Mouse (Mus musculus): ENCODE data around the gene Atp2b1. TPM values are rescaled to one million over a fixed set of nuclear protein-coding genes. Genes with fewer than 3 reads are reported as not detected.

The Atp2b1 gene
- total RNA-seq (2015; ENCODE audit: low replicate concordance) (11.1 and 19.4 TPM in 2 replicates), total RNA-seq (2017; ENCODE audit: low replicate concordance) (20.5 and 22.9 TPM in 2 replicates)

- peak; percentile 78 for ATAC-seq (replicated peaks; ENCODE audit: low FRiP score, poor library complexity, severe bottlenecking)
These were observed at the start of gene Atp2b1 for GRCm38 (mm10) chr10:98913961-98914809. TSS of gene Atp2b1 (plus strand) at chr10:98914406.

GRCm38 (mm10) chr10:98864851-98865250 is 49.4 kb upstream of the Atp2b1 start:
- ATAC-seq (replicated peaks; ENCODE audit: low FRiP score, poor library complexity, severe bottlenecking) = no peak

GRCm38 (mm10) chr10:98866836-98867370 is 47.3 kb upstream of the Atp2b1 start:
- no peak for ATAC-seq (replicated peaks; ENCODE audit: low FRiP score, poor library complexity, severe bottlenecking)

- ATAC-seq (replicated peaks; ENCODE audit: low FRiP score, poor library complexity, severe bottlenecking) = no peak
These were observed 45.8 kb upstream of the Atp2b1 start for GRCm38 (mm10) chr10:98868351-98868908.

GRCm38 (mm10) chr10:98877855-98878254 is 36.4 kb upstream of the Atp2b1 start:
- ATAC-seq (replicated peaks; ENCODE audit: low FRiP score, poor library complexity, severe bottlenecking) = no peak

GRCm38 (mm10) chr10:98878636-98879035 is 35.6 kb upstream of the Atp2b1 start:
- no peak for ATAC-seq (replicated peaks; ENCODE audit: low FRiP score, poor library complexity, severe bottlenecking)

- no peak for ATAC-seq (replicated peaks; ENCODE audit: low FRiP score, poor library complexity, severe bottlenecking)
These were observed 34.1 kb upstream of the Atp2b1 start for GRCm38 (mm10) chr10:98880057-98880456.

- no peak for ATAC-seq (replicated peaks; ENCODE audit: low FRiP score, poor library complexity, severe bottlenecking)
These were observed 33.5 kb upstream of the Atp2b1 start for GRCm38 (mm10) chr10:98880711-98881110.

- ATAC-seq (replicated peaks; ENCODE audit: low FRiP score, poor library complexity, severe bottlenecking) = no peak
These were observed 32.7 kb upstream of the Atp2b1 start for GRCm38 (mm10) chr10:98881492-98881891.

- ATAC-seq (replicated peaks; ENCODE audit: low FRiP score, poor library complexity, severe bottlenecking) = no peak
These were observed 31.6 kb upstream of the Atp2b1 start for GRCm38 (mm10) chr10:98882587-98882986.

GRCm38 (mm10) chr10:98884445-98884844 is 29.8 kb upstream of the Atp2b1 start:
- ATAC-seq (replicated peaks; ENCODE audit: low FRiP score, poor library complexity, severe bottlenecking) = no peak

GRCm38 (mm10) chr10:98886770-98887271 is 27.4 kb upstream of the Atp2b1 start:
- no peak for ATAC-seq (replicated peaks; ENCODE audit: low FRiP score, poor library complexity, severe bottlenecking)

GRCm38 (mm10) chr10:98891361-98891760 is 22.8 kb upstream of the Atp2b1 start:
- no peak for ATAC-seq (replicated peaks; ENCODE audit: low FRiP score, poor library complexity, severe bottlenecking)

- no peak for ATAC-seq (replicated peaks; ENCODE audit: low FRiP score, poor library complexity, severe bottlenecking)
These were observed 16.7 kb upstream of the Atp2b1 start for GRCm38 (mm10) chr10:98897507-98897906.

- no peak for ATAC-seq (replicated peaks; ENCODE audit: low FRiP score, poor library complexity, severe bottlenecking)
These were observed 16.1 kb upstream of the Atp2b1 start for GRCm38 (mm10) chr10:98897913-98898748.

- ATAC-seq (replicated peaks; ENCODE audit: low FRiP score, poor library complexity, severe bottlenecking) = no peak
These were observed 12.7 kb upstream of the Atp2b1 start for GRCm38 (mm10) chr10:98901533-98901932.

GRCm38 (mm10) chr10:98905987-98906386 is 8.2 kb upstream of the Atp2b1 start:
- peak; percentile 91 for ATAC-seq (replicated peaks; ENCODE audit: low FRiP score, poor library complexity, severe bottlenecking)

GRCm38 (mm10) chr10:98906941-98907549 is 7.2 kb upstream of the Atp2b1 start:
- no peak for ATAC-seq (replicated peaks; ENCODE audit: low FRiP score, poor library complexity, severe bottlenecking)

GRCm38 (mm10) chr10:98913610-98913960 is 621 bp upstream of the Atp2b1 start:
- ATAC-seq (replicated peaks; ENCODE audit: low FRiP score, poor library complexity, severe bottlenecking) = no peak

Data from erythroblast, adult 5-6 weeks (primary cell).